Mouse (Mus musculus) forebrain, postnatal 0 days (tissue): ENCODE data around the gene Arid5b. TPM values are rescaled to one million over a fixed set of nuclear protein-coding genes. Genes with fewer than 3 reads are reported as not detected.

Experiments
- ATAC-seq: fragments of 200-750 bp; cut with Nextera tagmentation; 2 replicates; pipeline ENCODE4 v1.8.0; 2017; ENCODE audit warnings: mild to moderate bottlenecking, moderate library complexity
- DNase-seq: peaks from one replicate; pipeline ENCODE4 v3.0.0-alpha.2; 2015
- H3K27ac ChIP-seq: fragments of 300-500 bp; sonication (generic); 2 replicates; pipeline ENCODE4 v1.5.1; 2014; ENCODE audit warnings: low read depth, mild to moderate bottlenecking, antibody characterized with exemption, low read length, moderate library complexity, mixed read lengths
- H3K27me3 ChIP-seq: fragments of 300-500 bp; sonication (generic); 2 replicates; pipeline ENCODE4 v1.6.1; 2014; ENCODE audit warnings: mild to moderate bottlenecking, low read length, mixed read lengths; ENCODE audit not compliant: insufficient read depth
- H3K36me3 ChIP-seq: fragments of 300-500 bp; sonication (generic); 2 replicates; pipeline ENCODE4 v1.6.1; 2014; ENCODE audit warnings: mild to moderate bottlenecking, moderate library complexity; ENCODE audit not compliant: insufficient read depth
- H3K4me1 ChIP-seq: fragments of 300-500 bp; sonication (generic); 2 replicates; pipeline ENCODE4 v1.6.1; 2014; ENCODE audit warnings: antibody characterized with exemption; ENCODE audit not compliant: insufficient read depth
- H3K4me2 ChIP-seq: fragments of 300-500 bp; sonication (generic); 2 replicates; pipeline ENCODE4 v1.6.1; 2014; ENCODE audit warnings: low read depth, mild to moderate bottlenecking, moderate library complexity
- H3K4me3 ChIP-seq: fragments of 300-500 bp; sonication (generic); 2 replicates; pipeline ENCODE4 v1.5.1; 2014; ENCODE audit warnings: low read depth, low read length, mixed read lengths
- H3K9ac ChIP-seq: fragments of 300-500 bp; sonication (generic); 2 replicates; pipeline ENCODE4 v1.6.1; 2014; ENCODE audit warnings: mild to moderate bottlenecking
- H3K9me3 ChIP-seq: fragments of 300-500 bp; sonication (generic); 2 replicates; pipeline ENCODE4 v1.6.1; 2016; ENCODE audit warnings: low read length
- CTCF ChIP-seq: sonication (generic); IDR thresholded peaks from 2 replicates; pipeline ENCODE4 v1.5.1; 2016; ENCODE audit warnings: antibody characterized with exemption, control low read depth, low read depth
- WGBS: fragments of 180-500 bp; shearing (Covaris S2); extraction: QIAGEN DNeasy Blood & Tissue Kit; methylation state at CpG from one replicate; pipeline ENCODE4 v1.1.7; 2014; 5-methylcytosine and 5-hydroxymethylcytosine counted together
- polyA plus RNA-seq: library from polyadenylated mRNA; unstranded; fragments of >200 nt; fragmentation: Nextera tagmentation; extraction: Ambion mirVana; gene quantifications from 2 replicates; pipeline ENCODE4 v1.2.1, GENCODE M21; 2015
- total RNA-seq: library from RNA; depleted of rRNA; stranded (reverse); fragments of >200 nt; gene quantifications from 2 replicates; pipeline ENCODE4 v1.2.3, GENCODE M21; 2014

Gene Arid5b
- total and polyA plus RNA-seq, 2 experiments from 2014 or later: 14.3 to 14.5 TPM

DNA sequence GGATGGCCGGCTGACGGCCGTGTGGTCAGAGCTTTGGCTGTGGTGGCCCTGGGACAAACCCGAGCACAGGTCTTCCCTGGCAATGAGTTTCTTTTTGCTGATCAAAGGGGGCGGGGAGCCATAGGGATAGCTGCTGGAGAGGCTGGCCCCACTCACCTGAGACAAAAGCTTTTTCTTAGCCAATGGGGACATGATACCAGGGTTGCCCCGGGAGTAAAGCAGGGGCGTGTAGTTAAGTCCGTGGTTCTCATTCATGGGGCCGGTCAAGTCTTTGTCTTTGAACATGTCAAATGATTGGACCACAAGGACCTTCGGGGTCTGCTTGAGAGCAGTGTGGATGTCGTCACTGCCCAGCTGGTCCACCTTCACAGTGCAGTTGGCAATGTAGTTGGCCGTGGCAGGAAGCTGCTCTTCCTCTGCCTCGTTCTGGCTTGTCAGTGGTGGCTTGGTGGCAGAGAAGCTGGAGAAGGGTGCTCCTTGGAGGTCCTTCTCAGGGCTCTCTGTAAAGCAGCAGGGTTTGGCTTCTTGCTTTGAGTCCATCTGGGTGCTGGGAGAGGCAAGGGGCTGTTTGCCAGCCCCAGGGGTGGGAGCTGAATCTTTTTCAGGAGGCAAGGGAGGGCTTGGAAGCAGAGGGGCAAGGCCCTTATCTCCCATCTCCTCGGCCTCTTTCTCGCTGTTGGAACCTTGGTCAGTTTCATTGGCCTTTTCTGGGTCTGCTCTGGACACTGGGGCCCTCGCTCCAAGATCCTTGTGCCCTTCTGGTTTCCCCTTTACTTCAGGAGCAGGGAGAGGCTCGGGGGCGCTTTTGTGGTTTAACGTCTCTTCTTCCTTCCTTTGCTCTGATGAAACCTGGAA, 180.5 kb downstream of the Arid5b start:
- ATAC-seq (no peak), DNase-seq (no peak)
- Histone ChIP-seq H3K9me3 (no peaks in the 10 kb centered on the region), H3K4me1 (no peaks in the 10 kb centered on the region), H3K9ac (no peak overlapping the region), H3K4me3 (no peak overlapping the region), H3K4me2 (no peak overlapping the region), H3K27me3 (no peaks in the 10 kb centered on the region), H3K36me3 (peaks cover 26% of the 10 kb centered on the region), H3K27ac (no peak overlapping the region)
- WGBS: 91% methylated on average over 19 of the region's 19 CpGs
- no peak for TF ChIP-seq CTCF

DNA sequence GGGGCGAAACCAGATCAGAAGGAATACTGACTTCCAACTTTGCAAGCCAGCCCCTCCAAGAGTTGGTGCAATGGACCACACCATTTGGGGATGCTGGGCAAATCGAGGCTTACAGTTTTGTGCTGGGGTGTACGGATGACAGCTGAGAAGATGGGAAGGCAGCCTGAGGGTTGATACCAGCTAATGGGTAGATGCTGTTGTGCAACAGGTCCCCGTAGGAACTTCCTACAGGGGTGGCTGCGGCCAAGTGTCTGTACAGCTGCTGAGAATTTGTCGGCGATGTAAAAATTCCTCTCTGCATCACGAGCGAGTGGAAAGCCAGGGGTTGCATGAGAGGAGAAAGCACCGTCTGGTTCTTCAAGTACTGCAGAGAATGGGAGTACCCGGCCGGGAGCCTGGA, 182.1 kb downstream of the Arid5b start:
- Histone ChIP-seq H3K9me3 (no peaks in the 10 kb centered on the region), H3K36me3 (peaks cover 26% of the 10 kb centered on the region), H3K4me3 (no peak overlapping the region), H3K27me3 (no peaks in the 10 kb centered on the region), H3K9ac (no peak overlapping the region), H3K4me1 (no peaks in the 10 kb centered on the region), H3K27ac (no peak overlapping the region), H3K4me2 (no peak overlapping the region)
- no peak for DNase-seq
- 95% methylated on average over 12 of the region's 12 CpGs for WGBS
- ATAC-seq: no peak
- no peak for TF ChIP-seq CTCF

DNA sequence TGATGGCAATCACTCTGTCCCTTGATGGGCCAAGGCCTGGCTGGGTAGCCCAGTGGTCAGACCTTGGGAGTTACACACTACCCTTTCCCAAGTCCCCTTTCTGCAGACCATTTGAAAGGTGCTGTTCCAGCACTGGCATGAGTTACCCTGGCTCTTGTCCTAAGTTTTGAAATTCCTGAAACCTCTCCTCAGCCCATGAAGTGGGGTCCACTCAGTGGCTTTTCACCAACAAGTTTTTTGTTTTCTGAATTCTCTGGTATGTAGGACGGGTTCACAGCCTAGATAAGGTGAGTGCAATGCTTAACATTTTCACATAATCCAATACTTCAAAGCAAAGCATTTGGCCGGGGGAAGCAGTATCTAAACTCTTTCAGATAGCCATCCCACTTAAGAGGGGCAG, 183.4 kb downstream of the Arid5b start:
- H3K4me2 ChIP-seq: no peak overlapping the region
- H3K4me1 ChIP-seq: no peaks in the 10 kb centered on the region
- 91% methylated on average over 2 of the region's 2 CpGs for WGBS
- H3K36me3 ChIP-seq: peaks cover 26% of the 10 kb centered on the region
- no peak for ATAC-seq
- H3K9me3 ChIP-seq: no peaks in the 10 kb centered on the region
- H3K4me3 ChIP-seq: no peak overlapping the region
- no peak for DNase-seq
- no peak overlapping the region for H3K27ac ChIP-seq
- H3K9ac ChIP-seq: no peak overlapping the region
- no peaks in the 10 kb centered on the region for H3K27me3 ChIP-seq
- TF ChIP-seq CTCF: no peak

DNA sequence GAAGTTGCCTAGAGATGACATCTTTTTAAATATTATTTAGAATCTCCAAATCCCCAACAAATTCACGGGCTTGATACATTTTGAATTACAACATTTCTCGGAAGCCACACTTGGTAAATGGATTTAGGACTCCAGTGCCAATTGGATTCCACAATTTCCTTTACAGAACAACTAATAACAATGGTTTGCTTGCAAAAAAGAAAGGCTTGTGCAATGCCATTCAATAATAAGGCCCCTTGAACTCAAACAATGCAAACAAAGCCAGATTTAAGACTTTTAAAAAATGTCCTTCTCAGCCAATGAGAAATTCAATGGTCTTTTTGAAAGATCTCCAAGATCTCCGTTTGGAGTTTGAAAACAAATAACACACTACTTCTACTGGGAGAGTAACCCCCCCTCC, 185.0 kb downstream of the Arid5b start:
- Histone ChIP-seq H3K36me3 (peaks cover 26% of the 10 kb centered on the region), H3K9ac (no peak overlapping the region), H3K27ac (no peak overlapping the region), H3K9me3 (no peaks in the 10 kb centered on the region), H3K4me3 (no peak overlapping the region), H3K27me3 (no peaks in the 10 kb centered on the region), H3K4me2 (no peak overlapping the region), H3K4me1 (no peaks in the 10 kb centered on the region)
- DNase-seq (no peak), ATAC-seq (no peak)
- 42% methylated on average over 3 of the region's 3 CpGs for WGBS
- no peak for TF ChIP-seq CTCF

DNA sequence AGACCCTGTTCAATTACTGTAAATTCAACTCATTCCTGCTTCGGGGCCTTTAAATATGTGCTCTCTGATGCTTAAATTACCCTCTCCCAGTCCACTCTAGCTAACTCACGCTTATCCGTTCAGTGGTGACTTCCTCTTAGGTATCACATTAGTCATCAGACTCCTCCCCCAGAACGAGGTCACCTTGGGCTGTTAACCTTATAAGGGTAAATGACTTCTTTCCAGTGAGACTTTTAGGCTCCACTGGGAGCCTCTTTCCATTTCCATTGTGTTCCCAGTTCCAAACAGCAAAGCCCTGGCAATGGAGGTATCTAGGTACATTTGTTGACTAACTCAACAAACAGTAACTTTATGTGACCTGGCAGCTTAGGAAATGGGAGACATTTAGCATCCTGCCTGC, 186.7 kb downstream of the Arid5b start:
- Histone ChIP-seq H3K9me3 (no peaks in the 10 kb centered on the region), H3K36me3 (peaks cover 10% of the 10 kb centered on the region), H3K9ac (no peak overlapping the region), H3K27ac (no peak overlapping the region), H3K4me3 (no peak overlapping the region), H3K4me1 (no peaks in the 10 kb centered on the region), H3K4me2 (no peak overlapping the region), H3K27me3 (no peaks in the 10 kb centered on the region)
- ATAC-seq (no peak), DNase-seq (no peak)
- no peak for TF ChIP-seq CTCF
- 92% methylated on average over 4 of the region's 4 CpGs for WGBS

DNA sequence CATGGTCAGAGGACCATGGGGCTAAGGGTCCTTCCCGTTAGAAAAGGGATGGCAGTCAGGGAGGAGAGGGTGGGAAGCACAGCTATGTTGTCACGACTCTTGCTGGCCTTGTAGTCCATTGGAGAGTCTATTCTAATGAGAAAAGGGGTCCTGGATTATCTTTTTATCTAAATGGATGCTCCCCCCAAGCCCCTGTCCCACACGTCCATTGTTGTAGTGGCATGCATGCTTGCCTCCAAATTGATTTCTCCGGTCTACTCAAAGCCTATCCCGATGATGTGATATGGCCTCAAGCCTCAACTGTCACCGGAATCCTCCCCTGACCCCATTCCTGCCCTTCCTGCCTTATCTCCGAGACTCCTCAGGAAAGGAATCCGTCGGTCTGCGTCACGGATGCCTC, 187.5 kb downstream of the Arid5b start:
- H3K9ac ChIP-seq: no peak overlapping the region
- H3K9me3 ChIP-seq: no peaks in the 10 kb centered on the region
- H3K27me3 ChIP-seq: no peaks in the 10 kb centered on the region
- no peak for TF ChIP-seq CTCF
- no peak overlapping the region for H3K27ac ChIP-seq
- peaks cover 2% of the 10 kb centered on the region; the same call in 1 of the 2 replicates for H3K36me3 ChIP-seq
- DNase-seq (no peak), ATAC-seq (no peak)
- H3K4me1 ChIP-seq: no peaks in the 10 kb centered on the region
- 94% methylated on average over 11 of the region's 11 CpGs for WGBS
- H3K4me2 ChIP-seq: no peak overlapping the region
- no peak overlapping the region for H3K4me3 ChIP-seq

DNA sequence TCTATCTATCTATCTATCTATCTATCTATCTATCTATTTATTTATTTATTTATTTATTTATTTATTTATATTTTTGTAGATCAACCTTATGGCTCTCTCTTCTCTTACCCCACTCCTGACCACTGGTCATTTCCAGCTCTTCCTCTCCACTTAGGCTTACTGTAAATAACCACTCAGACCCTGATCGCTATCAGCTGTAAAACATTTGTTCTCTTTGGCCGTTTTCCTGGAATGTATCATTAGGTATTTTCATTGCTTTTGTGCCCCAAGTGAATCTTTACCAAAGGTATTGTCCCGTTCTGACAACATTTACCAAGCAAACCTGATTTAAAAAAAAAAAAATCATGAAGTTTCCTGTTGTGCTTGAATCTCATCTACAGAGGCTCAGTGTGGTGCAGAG, 188.0 kb downstream of the Arid5b start:
- ATAC-seq (no peak), DNase-seq (no peak)
- TF ChIP-seq CTCF: no peak
- 91% methylated on average over 3 of the region's 3 CpGs for WGBS
- no peaks in the 10 kb centered on the region for H3K27me3 ChIP-seq
- no peak overlapping the region for H3K27ac ChIP-seq
- H3K4me2 ChIP-seq: no peak overlapping the region
- no peaks in the 10 kb centered on the region for H3K9me3 ChIP-seq
- no peak overlapping the region for H3K4me3 ChIP-seq
- H3K36me3 ChIP-seq: no peaks in the 10 kb centered on the region
- H3K4me1 ChIP-seq: no peaks in the 10 kb centered on the region
- H3K9ac ChIP-seq: no peak overlapping the region
